Mouse (Mus musculus): Measurements from ENCODE around the gene S100a5.

The S100a5 gene

DNA sequence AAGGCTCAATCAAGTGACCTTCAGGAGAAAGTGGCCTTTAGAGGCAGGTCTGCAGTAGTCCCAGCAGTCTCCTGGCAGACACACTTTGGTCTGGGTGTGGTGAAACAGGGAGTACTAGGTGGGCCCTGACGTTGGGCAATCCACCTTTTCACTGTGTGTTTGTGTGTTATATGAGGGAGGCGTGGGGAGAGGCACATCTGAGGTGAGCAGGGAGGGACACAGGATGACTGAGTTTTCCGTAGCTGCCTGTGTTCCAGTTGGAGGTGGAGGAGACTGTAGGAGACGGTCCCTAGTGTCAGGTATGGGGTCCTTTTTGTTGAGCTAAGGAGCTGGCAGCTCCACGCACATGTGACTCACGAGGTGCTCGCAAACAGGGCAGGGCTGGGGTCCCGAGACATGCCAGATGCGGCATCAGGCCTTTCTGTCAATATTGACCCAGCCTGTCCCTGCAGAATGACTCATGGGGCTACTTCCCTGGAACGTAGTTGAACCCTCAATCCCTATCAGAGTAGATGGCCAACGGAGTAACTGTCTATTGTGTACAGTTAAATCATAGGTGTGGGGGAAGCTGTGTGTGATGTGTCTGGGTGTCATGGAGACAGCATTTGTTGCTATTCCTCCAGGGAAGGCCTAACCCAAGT lies 6.4 kb downstream of the S100a5 start:
- in situ Hi-C loops (cut with MboI; ENCODE audit: low pct_unique_long_range_greater_than_20kb in 1 of 2, low sequenced_read_pairs in 2 of 2, unreplicated experiment in 1 of 2): loop anchor here in 1 of 2 experiments (5.0 kb wide), 1 partner anchor 32 kb away; no protein-coding TSS in a partner anchor

DNA sequence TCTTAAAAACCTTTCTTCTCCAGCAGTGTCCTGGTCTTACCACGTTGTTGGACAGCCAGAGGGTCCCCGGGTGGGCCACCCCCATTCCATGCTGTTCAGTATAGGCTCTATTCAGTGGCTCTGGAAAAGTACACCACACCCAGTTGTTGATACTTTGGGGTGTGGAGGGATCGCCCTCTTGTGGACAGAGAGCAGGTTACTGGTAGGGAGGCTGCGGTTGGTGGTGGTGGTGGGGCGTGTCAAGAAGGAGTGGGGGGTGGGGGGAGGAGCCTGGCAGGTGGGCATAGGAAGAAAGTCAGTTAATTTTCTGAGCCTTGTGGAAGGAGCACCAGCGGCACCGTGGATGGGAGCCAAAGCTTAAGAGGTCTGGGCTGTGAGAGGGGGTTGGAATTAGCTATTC lies 7.1 kb downstream of the S100a5 start:
- in situ Hi-C loops (cut with MboI; ENCODE audit: low pct_unique_long_range_greater_than_20kb in 1 of 2, low sequenced_read_pairs in 2 of 2, unreplicated experiment in 1 of 2): loop anchor here in 1 of 2 experiments (5.0 kb wide), 1 partner anchor 33 kb away; no protein-coding TSS in a partner anchor

- in situ Hi-C loops (cut with MboI; ENCODE audit: low pct_unique_long_range_greater_than_20kb in 1 of 2, low sequenced_read_pairs in 2 of 2, unreplicated experiment in 1 of 2): loop anchor here in 1 of 2 experiments (5.0 kb wide), 1 partner anchor 34 kb away; no protein-coding TSS in a partner anchor
Observed at GRCm38 (mm10) chr3:90615911-90616310, 7.6 kb downstream of the S100a5 start.

- in situ Hi-C loops (cut with MboI; ENCODE audit: low pct_unique_long_range_greater_than_20kb in 1 of 2, low sequenced_read_pairs in 2 of 2, unreplicated experiment in 1 of 2): loop anchor here in 1 of 2 experiments (5.0 kb wide), 1 partner anchor 35 kb away; no protein-coding TSS in a partner anchor
Observed at GRCm38 (mm10) chr3:90617586-90617985, 9.3 kb downstream of the S100a5 start.

GRCm38 (mm10) chr3:90621552-90621951 lies 13.2 kb downstream of the S100a5 start:
- in situ Hi-C loops (cut with MboI; ENCODE audit: low pct_unique_long_range_greater_than_20kb in 1 of 2, low sequenced_read_pairs in 2 of 2, unreplicated experiment in 1 of 2): no loop called here

DNA sequence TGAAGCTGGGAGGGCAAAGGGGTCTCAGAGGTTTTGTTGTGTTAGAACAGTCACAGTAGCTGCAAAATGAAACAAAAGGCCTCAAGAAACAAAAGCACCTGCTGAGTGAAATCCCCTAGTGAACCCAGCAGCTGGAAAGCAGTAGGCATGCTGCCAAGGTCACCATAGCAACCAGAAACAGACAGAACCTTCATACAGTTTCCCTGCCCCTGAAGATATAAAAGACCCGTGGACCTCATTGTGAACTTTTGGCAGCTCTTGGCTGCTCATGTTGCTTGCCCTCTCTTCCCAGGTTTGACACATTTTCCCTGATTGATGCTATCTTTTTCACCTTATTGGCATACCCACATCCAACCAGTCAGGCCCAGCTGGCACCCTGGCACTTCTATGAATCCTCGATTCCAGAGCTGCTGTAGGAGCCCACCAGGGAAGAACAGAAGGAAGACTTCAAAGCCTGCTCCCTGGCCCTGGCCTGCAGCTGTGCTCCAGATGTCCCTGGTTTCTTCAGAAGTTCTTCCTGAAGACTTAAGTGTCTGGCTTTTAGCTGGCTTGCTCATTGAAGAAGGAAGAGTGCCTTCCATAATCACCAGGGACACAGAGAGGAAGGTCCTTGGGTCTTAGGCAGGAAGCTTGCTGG lies 15.2 kb downstream of the S100a5 start:
- in situ Hi-C loops (cut with MboI; ENCODE audit: low pct_unique_long_range_greater_than_20kb in 1 of 2, low sequenced_read_pairs in 2 of 2, unreplicated experiment in 1 of 2): no loop called here

DNA sequence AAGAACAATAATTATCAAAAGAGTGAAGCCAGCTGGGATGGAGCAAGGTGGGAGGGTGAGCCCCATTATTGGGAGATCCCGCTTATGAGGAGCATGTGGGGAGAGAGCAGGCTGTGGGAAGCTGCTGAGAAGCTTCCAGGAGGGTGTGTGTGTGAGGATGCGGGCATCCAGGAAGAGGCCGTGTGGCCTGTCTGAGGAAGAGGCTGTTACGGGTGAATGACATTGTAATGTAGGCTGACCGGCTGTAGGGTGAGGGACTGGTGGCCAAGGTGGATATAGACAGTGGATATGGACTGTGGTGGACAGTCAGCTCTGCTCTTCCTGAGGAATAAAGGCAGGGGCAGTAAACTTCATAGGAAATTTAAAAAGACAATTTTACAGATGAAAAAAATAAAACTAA lies 17.2 kb downstream of the S100a5 start:
- in situ Hi-C loops (cut with MboI; ENCODE audit: low pct_unique_long_range_greater_than_20kb in 1 of 2, low sequenced_read_pairs in 2 of 2, unreplicated experiment in 1 of 2): no loop called here

DNA sequence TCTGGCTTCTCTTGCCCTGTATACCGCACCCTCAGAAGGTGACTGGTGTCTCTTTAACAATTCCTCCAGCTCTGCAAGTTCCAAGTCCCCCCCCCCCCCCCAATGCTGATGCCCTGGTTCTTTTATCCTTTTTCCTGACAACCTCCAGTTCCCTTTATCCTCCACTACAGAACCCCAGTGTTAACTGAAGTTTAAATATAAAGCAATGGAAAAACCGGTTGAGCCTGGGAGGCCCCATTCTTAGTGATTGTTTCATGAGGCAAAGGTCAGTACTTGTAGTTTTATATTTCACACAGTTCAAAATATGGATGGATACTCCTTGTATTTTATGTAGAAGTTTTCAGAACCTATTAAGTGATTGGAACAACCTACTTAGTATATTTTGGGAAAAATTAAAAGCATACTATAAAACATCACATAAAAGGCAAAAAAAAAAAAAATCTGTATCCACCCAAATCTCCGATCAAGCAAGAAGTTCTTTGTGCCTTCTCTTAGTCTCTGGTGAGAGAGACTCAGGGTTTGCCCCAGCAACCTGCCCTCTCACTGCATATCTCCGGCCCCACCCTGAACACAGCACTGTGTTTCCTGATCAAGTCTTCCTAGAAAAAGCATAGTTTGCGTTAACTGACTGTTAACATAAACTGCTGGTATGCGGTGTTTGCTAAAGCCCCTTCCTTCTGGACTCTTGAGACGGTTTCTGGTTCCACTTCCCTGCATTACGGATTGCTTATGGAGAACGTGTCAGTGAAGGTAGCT lies 18.1 kb downstream of the S100a5 start:
- in situ Hi-C loops (cut with MboI; ENCODE audit: low pct_unique_long_range_greater_than_20kb in 1 of 2, low sequenced_read_pairs in 2 of 2, unreplicated experiment in 1 of 2): no loop called here

- in situ Hi-C loops (cut with MboI; ENCODE audit: low pct_unique_long_range_greater_than_20kb in 1 of 2, low sequenced_read_pairs in 2 of 2, unreplicated experiment in 1 of 2): no loop called here
Observed at GRCm38 (mm10) chr3:90627366-90627765, 19.0 kb downstream of the S100a5 start.

DNA sequence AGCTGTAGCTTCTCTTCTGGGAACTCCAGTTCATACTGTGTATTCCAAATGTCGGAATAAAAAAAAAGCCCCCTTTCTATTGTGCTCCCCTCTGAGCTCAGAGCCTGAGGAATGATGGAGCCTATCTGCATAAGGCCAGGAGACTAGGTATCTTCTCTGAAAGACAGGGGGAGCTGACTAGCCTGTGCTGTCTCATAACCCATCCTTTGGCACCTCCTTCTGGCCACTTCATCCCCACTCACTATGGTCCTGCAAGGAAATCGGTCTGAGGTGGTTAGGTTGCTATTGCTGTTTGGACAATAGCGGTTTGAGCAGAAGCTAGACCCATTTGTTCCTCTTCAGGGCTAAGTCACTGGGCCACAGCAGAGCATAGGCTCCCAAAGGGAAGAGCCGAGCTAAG lies 19.5 kb downstream of the S100a5 start:
- in situ Hi-C loops (cut with MboI; ENCODE audit: low pct_unique_long_range_greater_than_20kb in 1 of 2, low sequenced_read_pairs in 2 of 2, unreplicated experiment in 1 of 2): no loop called here

DNA sequence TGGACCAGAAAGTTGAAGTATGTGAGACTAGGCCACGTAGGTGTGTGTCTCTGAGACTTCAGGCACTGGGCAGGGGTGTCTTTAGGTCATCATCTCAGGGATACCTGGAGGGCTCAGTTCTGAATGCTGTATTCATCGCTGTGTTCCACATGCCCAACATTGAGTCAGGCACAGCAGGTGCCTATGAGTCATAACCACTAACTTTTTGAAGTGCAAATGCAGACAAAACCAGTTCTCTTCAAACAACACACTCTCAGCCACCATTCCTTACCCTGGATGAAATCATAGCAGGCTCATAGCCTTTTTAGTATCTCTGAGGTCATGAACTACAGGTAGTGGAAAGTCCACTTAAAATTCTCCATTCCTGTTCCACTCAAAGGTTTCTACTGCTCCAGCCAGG lies 21.0 kb downstream of the S100a5 start:
- in situ Hi-C loops (cut with MboI; ENCODE audit: low pct_unique_long_range_greater_than_20kb in 1 of 2, low sequenced_read_pairs in 2 of 2, unreplicated experiment in 1 of 2): no loop called here

GRCm38 (mm10) chr3:90631984-90632383 lies 23.7 kb downstream of the S100a5 start:
- in situ Hi-C loops (cut with MboI; ENCODE audit: low pct_unique_long_range_greater_than_20kb in 1 of 2, low sequenced_read_pairs in 2 of 2, unreplicated experiment in 1 of 2): no loop called here

DNA sequence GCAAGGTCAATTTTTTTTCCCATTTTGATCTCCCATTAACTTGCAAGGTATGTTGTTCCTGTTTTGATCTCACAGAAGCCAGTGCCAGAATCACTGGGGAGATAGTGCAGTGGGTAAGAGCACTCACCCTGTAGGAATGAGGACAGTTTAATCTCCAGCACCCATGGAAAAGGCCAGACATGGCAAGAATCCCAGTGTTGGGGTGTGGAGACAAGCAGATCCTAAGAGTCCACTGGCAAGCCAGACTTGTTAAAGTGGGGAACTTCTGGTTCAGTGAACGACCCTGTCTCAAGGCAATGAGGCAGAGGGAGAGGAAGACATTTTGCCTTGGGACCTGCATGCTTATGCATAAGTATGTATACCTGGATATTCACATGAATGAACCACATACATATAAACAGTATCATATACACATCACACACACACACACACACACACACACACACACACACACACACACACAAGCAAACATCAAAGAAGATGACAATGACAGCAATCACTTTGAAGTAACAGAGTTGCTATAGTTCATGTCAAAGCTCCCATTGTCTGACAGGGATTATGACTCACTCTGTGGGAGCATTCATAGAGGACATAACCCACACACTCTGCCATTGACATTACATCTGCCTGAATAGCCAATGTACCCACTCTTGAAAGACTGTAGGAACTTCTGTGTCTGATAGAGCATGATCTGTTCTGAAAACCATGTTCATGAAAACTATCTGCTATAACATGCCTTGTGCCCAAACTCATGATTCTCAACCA lies 30.4 kb downstream of the S100a5 start:
- in situ Hi-C loops (cut with MboI; ENCODE audit: low pct_unique_long_range_greater_than_20kb in 1 of 2, low sequenced_read_pairs in 2 of 2, unreplicated experiment in 1 of 2): no loop called here

GRCm38 (mm10) chr3:90639511-90640154 lies 31.3 kb downstream of the S100a5 start:
- in situ Hi-C loops (cut with MboI; ENCODE audit: low pct_unique_long_range_greater_than_20kb in 1 of 2, low sequenced_read_pairs in 2 of 2, unreplicated experiment in 1 of 2): no loop called here

- in situ Hi-C loops (cut with MboI; ENCODE audit: low pct_unique_long_range_greater_than_20kb in 1 of 2, low sequenced_read_pairs in 2 of 2, unreplicated experiment in 1 of 2): no loop called here
Observed at GRCm38 (mm10) chr3:90640981-90641380, 32.7 kb downstream of the S100a5 start.

GRCm38 (mm10) chr3:90644220-90644619 lies 35.9 kb downstream of the S100a5 start:
- in situ Hi-C loops (cut with MboI; ENCODE audit: low pct_unique_long_range_greater_than_20kb in 1 of 2, low sequenced_read_pairs in 2 of 2, unreplicated experiment in 1 of 2): no loop called here

DNA sequence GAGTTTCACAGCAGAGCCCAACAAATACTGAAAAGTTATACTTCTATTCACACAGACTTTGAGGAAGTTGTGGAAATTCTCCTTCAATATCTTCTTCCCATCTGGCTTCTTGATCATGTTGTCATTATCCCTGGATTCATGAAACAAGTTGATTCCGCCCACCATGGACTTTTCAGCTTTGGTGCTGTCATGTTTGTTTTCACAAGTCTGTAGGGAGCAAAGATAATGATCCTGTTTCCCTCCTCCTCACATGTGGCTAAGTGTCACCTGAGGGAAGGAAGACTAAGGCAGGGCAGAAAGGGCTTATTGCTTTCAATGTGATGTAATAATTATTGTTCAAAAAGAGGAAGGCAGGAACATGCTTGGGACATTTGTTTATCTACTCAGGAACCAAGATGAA lies 39.0 kb downstream of the S100a5 start:
- in situ Hi-C loops (cut with MboI; ENCODE audit: low pct_unique_long_range_greater_than_20kb in 1 of 2, low sequenced_read_pairs in 2 of 2, unreplicated experiment in 1 of 2): no loop called here

GRCm38 (mm10) chr3:90648981-90649380 lies 40.7 kb downstream of the S100a5 start:
- in situ Hi-C loops (cut with MboI; ENCODE audit: low pct_unique_long_range_greater_than_20kb in 1 of 2, low sequenced_read_pairs in 2 of 2, unreplicated experiment in 1 of 2): no loop called here
